Mouse (Mus musculus): ENCODE data around the gene Tbcel. TPM values are rescaled to one million over a fixed set of nuclear protein-coding genes. Genes with fewer than 3 reads are reported as not detected.

Tbcel gene
- 3.6 and 4.4 TPM in 2 replicates for polyA plus RNA-seq (2015; fragmentation: Nextera tagmentation; extraction: Ambion mirVana)

DNA sequence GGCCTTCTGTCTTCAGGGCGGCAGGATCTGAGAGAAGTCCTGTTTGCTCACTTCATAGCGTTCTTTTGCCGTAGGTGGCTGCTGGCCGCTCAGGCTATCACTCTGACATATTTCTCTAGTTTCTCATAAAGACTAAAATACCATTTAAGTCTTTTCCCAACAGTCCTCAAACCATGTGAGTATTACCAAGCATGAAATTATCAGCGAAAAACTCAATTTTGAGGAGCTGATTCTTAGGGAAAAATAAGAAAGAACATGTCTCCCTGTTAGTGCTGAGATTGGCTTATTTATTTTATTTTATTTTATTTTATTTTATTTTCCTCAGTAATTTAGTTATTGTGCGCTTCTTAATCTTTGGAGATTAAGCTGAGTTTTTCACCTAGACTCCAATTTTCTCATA, at the start of gene Tbcel:
TSS of gene Tbcel (minus strand) at position 101 of the 400 bp plus-strand sequence.
- no peaks in the 10 kb centered on the region for H3K9me3 ChIP-seq
- ATAC-seq (replicated peaks) = no peak
- H3K27ac ChIP-seq = no peak within 1 kb of the TSS
- H3K9ac ChIP-seq = no peak within 1 kb of the TSS
- H3K4me1 ChIP-seq = peaks cover under 1% of the 10 kb centered on the region; the same call in 1 of the 2 replicates
- H3K4me3 ChIP-seq = no peak within 1 kb of the TSS
- 83% methylated on average over 6 of the region's 6 CpGs for WGBS
- no peaks in the 10 kb centered on the region for H3K27me3 ChIP-seq (replicated peaks)
- H3K4me2 ChIP-seq = no peak within 1 kb of the TSS
- H3K36me3 ChIP-seq (replicated peaks) = no peaks in the 10 kb centered on the region

DNA sequence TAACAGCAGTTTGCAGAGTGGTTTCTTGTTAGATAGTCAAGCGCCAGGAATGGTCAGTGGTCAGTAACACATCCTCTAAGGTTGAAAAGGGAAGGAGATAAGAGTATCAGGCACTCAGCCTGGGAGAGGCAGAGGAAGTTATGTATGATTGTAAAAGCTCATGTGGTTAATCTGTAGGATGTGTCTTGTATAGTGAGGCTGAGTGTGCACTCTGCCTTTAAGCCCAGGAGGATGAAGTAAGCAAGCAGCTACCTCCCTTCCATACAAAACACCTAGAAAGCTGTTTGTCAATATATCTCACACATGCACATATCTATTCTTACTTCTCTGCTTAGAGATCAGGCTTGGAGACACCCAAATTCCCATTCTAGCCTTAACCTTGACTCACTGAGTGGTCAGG, 47.6 kb upstream of the Tbcel start:
- Histone ChIP-seq H3K9ac (no peak overlapping the region), H3K9me3 (no peaks in the 10 kb centered on the region), H3K27ac (no peak overlapping the region), H3K4me2 (no peak overlapping the region), H3K4me1 (peaks cover 3% of the 10 kb centered on the region; the same call in 1 of the 2 replicates), H3K36me3 (replicated peaks) (no peaks in the 10 kb centered on the region), H3K27me3 (replicated peaks) (no peaks in the 10 kb centered on the region), H3K4me3 (no peak overlapping the region)
- ATAC-seq (replicated peaks) = no peak
- 94% methylated on average over 1 of the region's 1 CpGs for WGBS

DNA sequence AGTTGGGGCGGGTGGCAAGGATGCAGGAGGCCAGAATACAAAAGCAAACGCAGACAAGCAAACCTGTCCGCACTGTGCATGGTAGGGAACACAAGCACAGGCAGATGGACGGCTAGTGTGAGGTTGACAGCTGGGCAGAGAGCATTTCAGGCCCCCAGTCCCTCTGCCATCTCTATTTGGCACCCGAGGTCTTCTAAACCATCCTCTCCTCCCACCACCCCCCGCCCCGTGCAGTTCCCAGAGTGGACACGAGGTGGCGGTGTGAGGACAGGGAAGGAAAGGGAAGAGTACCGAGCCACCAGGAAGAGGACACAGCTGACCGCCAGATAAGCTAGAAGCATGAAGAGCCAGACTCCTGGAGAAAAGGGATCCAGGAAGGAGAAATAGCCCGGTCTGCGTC, 42.5 kb upstream of the Tbcel start:
- no peak overlapping the region for H3K9ac ChIP-seq
- peak; percentile 76 for ATAC-seq (replicated peaks)
- H3K4me1 ChIP-seq = peaks cover 6% of the 10 kb centered on the region; the same call in 1 of the 2 replicates
- H3K9me3 ChIP-seq = no peaks in the 10 kb centered on the region
- H3K27ac ChIP-seq = no peak overlapping the region
- H3K4me2 ChIP-seq = no peak overlapping the region
- H3K4me3 ChIP-seq = no peak overlapping the region
- no peaks in the 10 kb centered on the region for H3K36me3 ChIP-seq (replicated peaks)
- no peaks in the 10 kb centered on the region for H3K27me3 ChIP-seq (replicated peaks)
- WGBS = 16% methylated on average over 13 of the region's 13 CpGs

DNA sequence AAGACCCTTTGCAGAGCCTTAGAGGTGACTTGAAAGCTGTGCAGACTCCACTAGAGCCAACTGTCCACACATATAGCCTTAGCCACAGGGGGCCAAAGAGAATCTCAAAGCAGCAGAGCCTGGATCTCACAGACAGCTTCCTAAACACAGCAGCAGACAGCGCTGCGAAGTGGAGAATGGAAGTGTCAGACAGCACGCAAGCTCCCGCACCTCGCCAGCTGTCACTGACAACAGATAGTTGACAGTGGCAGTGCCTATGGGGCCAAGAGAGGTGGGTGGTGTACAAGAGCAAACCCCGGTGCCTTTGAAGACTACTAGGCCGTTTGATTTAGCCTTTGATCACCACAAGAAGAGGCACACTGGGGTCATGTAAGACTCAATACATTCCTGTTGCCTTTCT, 41.4 kb upstream of the Tbcel start:
- no peaks in the 10 kb centered on the region for H3K9me3 ChIP-seq

DNA sequence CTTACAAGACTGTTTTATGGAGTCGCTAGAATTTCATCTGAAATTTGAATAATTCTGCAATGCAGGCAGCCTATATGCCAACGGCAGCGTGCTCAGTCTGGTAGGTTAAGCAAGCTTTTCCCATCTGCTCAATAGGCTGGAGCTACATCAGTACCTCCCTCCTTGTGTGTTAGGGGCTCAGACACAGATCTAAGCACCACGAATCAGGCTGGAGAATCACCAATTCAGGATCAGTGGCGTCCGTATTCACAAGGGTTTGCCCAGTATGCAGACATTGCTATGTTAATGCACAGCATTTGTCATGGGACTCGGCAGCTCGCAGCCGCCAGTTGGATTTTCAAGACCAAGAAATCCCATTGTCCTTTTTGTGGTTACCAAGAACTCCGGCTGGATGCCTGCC, 36.9 kb upstream of the Tbcel start:
- no peak overlapping the region for H3K4me2 ChIP-seq
- no peaks in the 10 kb centered on the region for H3K4me1 ChIP-seq
- H3K9ac ChIP-seq = no peak overlapping the region
- no peak overlapping the region for H3K27ac ChIP-seq
- H3K36me3 ChIP-seq (replicated peaks) = no peaks in the 10 kb centered on the region
- H3K27me3 ChIP-seq (replicated peaks) = no peaks in the 10 kb centered on the region
- H3K4me3 ChIP-seq = no peak overlapping the region
- H3K9me3 ChIP-seq = no peaks in the 10 kb centered on the region
- 32% methylated on average over 10 of the region's 10 CpGs for WGBS
- ATAC-seq (replicated peaks) = 0 out of 2 replicates have a peak, but pooled peaks have one; percentile 39

More for the DNA sequence above, 41.4 kb upstream of the Tbcel start:
- H3K4me1 ChIP-seq = peaks cover 6% of the 10 kb centered on the region; the same call in 1 of the 2 replicates
- no peaks in the 10 kb centered on the region for H3K27me3 ChIP-seq (replicated peaks)
- H3K4me3 ChIP-seq = no peak overlapping the region
- H3K9ac ChIP-seq = no peak overlapping the region
- ATAC-seq (replicated peaks) = no peak
- H3K4me2 ChIP-seq = no peak overlapping the region
- 69% methylated on average over 7 of the region's 7 CpGs for WGBS
- no peaks in the 10 kb centered on the region for H3K36me3 ChIP-seq (replicated peaks)
- H3K27ac ChIP-seq = no peak overlapping the region

DNA sequence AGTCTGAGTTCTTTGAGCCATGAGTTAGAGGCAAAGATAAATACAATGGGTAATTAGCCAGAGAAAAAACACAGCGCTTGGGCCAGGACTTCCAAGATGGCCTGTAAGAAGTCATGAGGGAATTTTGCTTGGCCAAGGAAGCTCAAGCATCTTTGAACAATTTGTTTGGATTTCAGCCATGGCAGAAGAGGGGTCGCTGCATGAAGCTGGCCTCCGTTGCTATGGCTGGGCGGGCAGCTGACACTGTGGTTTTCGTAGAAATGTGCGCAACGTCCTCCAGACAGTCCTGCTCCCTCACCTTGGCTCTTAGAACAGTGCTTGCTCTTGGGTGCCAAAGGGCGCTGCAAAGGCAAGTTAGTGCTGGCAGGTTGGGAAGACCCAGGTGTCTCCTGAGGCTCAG, 25.9 kb upstream of the Tbcel start:
- Histone ChIP-seq H3K36me3 (replicated peaks) (no peaks in the 10 kb centered on the region), H3K27me3 (replicated peaks) (no peaks in the 10 kb centered on the region), H3K4me3 (no peak overlapping the region), H3K27ac (peak overlapping the region; percentile 15; the same call in 1 of the 2 replicates), H3K9me3 (no peaks in the 10 kb centered on the region), H3K4me2 (no peak overlapping the region), H3K9ac (no peak overlapping the region), H3K4me1 (peaks cover 19% of the 10 kb centered on the region)
- 69% methylated on average over 8 of the region's 8 CpGs for WGBS
- ATAC-seq (replicated peaks) = no peak

DNA sequence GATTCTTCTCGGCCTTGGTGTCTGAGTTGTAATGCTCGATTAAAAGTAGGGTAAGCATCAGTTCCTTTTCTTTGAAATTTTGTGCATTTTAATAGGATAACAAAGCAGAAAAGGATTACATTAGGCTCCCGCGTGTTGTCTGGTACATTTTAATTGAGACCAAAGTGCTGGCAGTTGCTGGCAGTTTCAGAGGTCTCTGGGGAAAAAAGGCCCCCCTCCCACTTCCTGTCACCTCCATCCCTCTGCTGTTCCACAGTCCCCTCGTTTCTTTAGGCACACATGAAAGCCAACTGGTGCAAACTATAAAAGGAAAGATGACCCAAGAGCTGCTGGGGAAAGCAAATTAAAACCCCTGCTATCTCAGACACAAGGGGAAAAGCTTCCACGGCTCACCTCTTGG, 25.4 kb upstream of the Tbcel start:
- no peak for ATAC-seq (replicated peaks)
- Histone ChIP-seq H3K4me2 (no peak overlapping the region), H3K36me3 (replicated peaks) (no peaks in the 10 kb centered on the region), H3K9me3 (no peaks in the 10 kb centered on the region), H3K27me3 (replicated peaks) (no peaks in the 10 kb centered on the region), H3K9ac (no peak overlapping the region), H3K27ac (peak overlapping the region; percentile 15; the same call in 1 of the 2 replicates), H3K4me3 (no peak overlapping the region), H3K4me1 (peaks cover 19% of the 10 kb centered on the region)
- 4% methylated on average over 6 of the region's 6 CpGs for WGBS

DNA sequence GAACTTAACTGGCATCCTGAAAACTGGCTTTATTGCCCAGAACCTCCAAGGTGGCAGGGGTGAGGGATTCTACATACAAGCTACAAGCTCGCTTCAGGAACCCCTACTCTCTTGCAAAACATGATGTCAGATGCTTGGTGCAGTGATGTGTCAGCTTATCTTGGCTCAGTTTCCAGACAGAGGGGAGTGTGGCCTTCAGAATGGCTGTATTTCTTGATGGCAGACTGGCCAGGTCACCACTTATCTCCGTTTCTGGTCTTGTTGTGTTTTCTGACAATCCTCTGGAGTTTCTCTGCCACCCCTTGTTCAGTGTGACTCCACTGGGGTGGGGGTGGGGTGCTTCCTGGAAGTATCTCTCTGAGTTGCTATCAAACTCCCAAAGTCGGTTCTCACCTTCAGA, 24.3 kb upstream of the Tbcel start:
- 58% methylated on average over 3 of the region's 3 CpGs for WGBS

DNA sequence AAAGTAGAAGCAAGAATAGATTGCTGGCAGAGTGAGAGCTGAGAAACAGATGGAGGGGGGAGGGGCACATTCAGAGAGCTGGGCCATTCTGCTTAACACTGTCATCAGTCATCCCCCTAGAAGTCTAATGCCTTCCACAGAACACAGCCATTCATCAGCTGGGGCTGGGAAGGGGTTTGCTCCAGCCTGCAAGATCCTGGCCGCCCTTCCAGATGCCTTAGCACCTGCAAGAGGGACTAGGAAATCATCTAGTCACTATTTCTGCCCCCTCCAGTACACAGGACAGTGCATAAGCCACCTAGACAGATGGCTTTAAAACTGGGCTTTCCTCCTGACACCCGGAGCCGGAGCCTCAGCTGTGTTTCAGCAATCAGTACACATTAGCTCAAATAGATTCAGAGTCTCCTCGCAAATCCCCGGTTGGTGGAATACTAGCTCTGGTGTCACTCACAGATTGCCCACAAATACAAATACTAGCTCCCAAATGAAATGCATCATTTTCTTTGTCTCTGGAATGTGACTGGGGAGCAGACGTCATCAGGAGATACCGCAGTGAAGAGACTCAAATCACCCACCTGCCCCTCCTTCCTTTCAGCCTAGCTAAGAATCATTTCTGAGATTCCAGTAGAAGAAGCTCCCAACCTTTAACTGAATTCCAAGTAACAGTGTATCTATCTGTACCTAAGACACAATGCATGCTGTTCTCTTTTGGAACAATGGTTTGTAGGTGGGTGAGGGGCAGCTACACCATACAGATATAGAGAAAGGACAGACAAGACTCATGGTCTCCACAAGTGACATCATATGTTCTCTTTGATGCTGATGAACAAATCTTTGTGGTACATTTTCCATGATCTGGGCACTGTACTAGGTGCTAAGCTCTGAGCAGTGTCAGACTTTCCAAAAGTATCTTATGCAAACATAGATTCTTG, 22.9 kb upstream of the Tbcel start:
- 0 out of 2 replicates have a peak overlapping the region, but pooled peaks have one; percentile 46 for H3K27ac ChIP-seq
- peak; percentile 60; the same call in 1 of the 2 replicates for ATAC-seq (replicated peaks)
- H3K4me1 ChIP-seq = peaks cover 19% of the 10 kb centered on the region
- H3K9ac ChIP-seq = no peak overlapping the region
- 59% methylated on average over 7 of the region's 7 CpGs for WGBS
- no peak overlapping the region for H3K4me3 ChIP-seq
- no peaks in the 10 kb centered on the region for H3K36me3 ChIP-seq (replicated peaks)
- H3K27me3 ChIP-seq (replicated peaks) = no peaks in the 10 kb centered on the region
- H3K9me3 ChIP-seq = no peaks in the 10 kb centered on the region
- no peak overlapping the region for H3K4me2 ChIP-seq

More for the DNA sequence above, 24.3 kb upstream of the Tbcel start:
- H3K27ac ChIP-seq = no peak overlapping the region
- H3K9ac ChIP-seq = no peak overlapping the region
- no peaks in the 10 kb centered on the region for H3K9me3 ChIP-seq
- no peaks in the 10 kb centered on the region for H3K27me3 ChIP-seq (replicated peaks)
- H3K4me1 ChIP-seq = peaks cover 19% of the 10 kb centered on the region
- H3K4me3 ChIP-seq = no peak overlapping the region
- no peaks in the 10 kb centered on the region for H3K36me3 ChIP-seq (replicated peaks)
- ATAC-seq (replicated peaks) = no peak
- no peak overlapping the region for H3K4me2 ChIP-seq

DNA sequence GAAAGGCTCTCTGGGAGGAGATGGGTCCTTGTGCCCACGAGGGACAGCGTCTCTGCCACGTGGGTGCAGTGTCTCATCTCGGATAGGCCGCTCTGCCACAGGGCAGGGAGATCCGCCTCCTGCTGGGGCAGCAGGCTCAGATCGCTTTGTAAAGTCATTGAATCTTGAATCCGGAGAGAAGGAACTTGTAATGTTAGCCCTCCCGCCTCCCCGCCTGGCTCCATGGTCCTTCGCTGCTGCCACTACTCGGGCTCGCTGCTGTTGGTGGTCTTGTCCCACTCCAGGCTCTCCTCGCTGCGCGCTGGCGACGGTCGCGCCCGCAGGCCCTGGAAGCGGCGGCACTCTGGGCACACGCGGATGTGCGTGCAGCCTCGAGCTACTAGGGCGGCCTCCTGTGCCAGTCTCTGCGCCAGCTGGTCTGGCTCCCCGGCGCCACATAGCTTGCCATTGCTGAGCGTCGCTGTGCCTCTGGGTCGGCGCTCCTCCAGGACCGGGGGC, 13.0 kb upstream of the Tbcel start:
- Histone ChIP-seq H3K4me2 (peak overlapping the region; percentile 62), H3K27me3 (replicated peaks) (no peaks in the 10 kb centered on the region), H3K9ac (peak overlapping the region; percentile 23; the same call in 1 of the 2 replicates), H3K27ac (peak overlapping the region; percentile 61; the same call in 1 of the 2 replicates), H3K9me3 (no peaks in the 10 kb centered on the region), H3K36me3 (replicated peaks) (no peaks in the 10 kb centered on the region), H3K4me3 (peak overlapping the region; percentile 32), H3K4me1 (peaks cover 11% of the 10 kb centered on the region)
- WGBS = 2% methylated on average over 36 of the region's 36 CpGs
- peak; percentile 73 for ATAC-seq (replicated peaks)

DNA sequence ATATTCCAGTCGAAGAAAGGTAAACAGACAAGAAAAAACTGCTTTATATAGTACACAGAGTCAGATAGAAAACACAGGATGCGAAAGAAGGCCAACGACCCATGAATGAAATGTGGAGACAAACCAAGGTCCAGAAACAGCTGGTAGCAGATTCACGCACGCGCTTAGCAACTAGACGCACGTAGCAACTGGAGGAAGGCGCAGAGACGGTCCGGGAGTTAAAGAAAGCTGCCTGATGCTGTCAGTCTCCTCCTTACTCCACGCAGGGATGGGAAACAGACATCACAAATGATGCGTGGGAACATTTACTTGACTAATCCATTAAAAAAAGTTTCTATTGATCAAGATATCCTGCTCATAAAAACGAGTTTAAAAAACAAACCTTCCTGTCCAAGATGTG, 10.6 kb upstream of the Tbcel start:
- H3K4me2 ChIP-seq = no peak overlapping the region
- H3K4me1 ChIP-seq = peaks cover 22% of the 10 kb centered on the region
- H3K9me3 ChIP-seq = no peaks in the 10 kb centered on the region
- no peak overlapping the region for H3K9ac ChIP-seq
- H3K4me3 ChIP-seq = no peak overlapping the region
- H3K36me3 ChIP-seq (replicated peaks) = no peaks in the 10 kb centered on the region
- H3K27ac ChIP-seq = no peak overlapping the region
- 63% methylated on average over 14 of the region's 14 CpGs for WGBS
- H3K27me3 ChIP-seq (replicated peaks) = no peaks in the 10 kb centered on the region
- ATAC-seq (replicated peaks) = no peak

DNA sequence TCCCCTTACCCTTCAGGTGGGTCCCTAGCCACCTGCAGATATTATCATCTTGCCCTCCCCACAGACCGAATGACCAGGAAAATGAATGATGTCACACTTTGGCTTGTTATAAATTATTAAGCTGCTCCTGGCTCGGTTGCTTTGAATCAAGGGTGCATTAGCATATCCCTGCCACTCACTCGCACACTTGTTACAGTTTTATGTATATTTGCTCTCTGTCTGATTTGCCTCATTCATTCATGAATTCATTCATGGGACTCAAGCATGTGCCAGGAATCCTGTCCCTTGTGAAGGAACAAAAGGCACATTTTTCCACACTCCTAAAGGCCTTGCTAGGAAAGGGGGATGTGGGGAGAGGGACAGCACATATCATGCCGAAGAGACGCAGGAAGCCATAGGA, 5.5 kb upstream of the Tbcel start:
- Histone ChIP-seq H3K4me3 (no peak overlapping the region), H3K27ac (no peak overlapping the region), H3K27me3 (replicated peaks) (no peaks in the 10 kb centered on the region), H3K4me2 (no peak overlapping the region), H3K4me1 (peaks cover 16% of the 10 kb centered on the region), H3K9ac (no peak overlapping the region), H3K9me3 (no peaks in the 10 kb centered on the region), H3K36me3 (replicated peaks) (no peaks in the 10 kb centered on the region)
- 0 out of 2 replicates have a peak, but pooled peaks have one; percentile 33 for ATAC-seq (replicated peaks)
- WGBS = 20% methylated on average over 5 of the region's 5 CpGs

Data from midbrain, embryonic 15.5 days (tissue).